ENCODE assay signal across 1 mouse cellular context in genomic region chr4:151980699-151981098, GRCm38 (mm10).
TF ChIP-seq lines count a peak whose summit lies in the region.

No protein-coding gene starts in this region.

TF ChIP-seq in CH12.LX, 34 proteins besides CTCF, POLR2A, EP300 and RAD21 (continued from another document):
- TF ChIP-seq CHD1 (IDR thresholded peaks at IDR 0.05; ENCODE audit: low read depth, low read length) (no peak), USF1 (IDR thresholded peaks at IDR 0.05; ENCODE audit: low read depth, low read length) (no peak), TCF12 (IDR thresholded peaks at IDR 0.05; ENCODE audit: low read depth, low read length) (no peak), MEF2A (IDR thresholded peaks at IDR 0.05; ENCODE audit: borderline replicate concordance, low read depth, low read length) (no peak)
